Mouse (Mus musculus) hindbrain, embryonic 15.5 days (tissue): ENCODE measurements around the gene Nek9. TPM values are rescaled to one million over a fixed set of nuclear protein-coding genes. Genes with fewer than 3 reads are reported as not detected.
A peak's percentile ranks its signal among the peaks of the same experiment; 100 is the strongest.

ENCODE experiments used
- ATAC-seq: fragments of 200-750 bp; cut with Nextera tagmentation; 2 replicates; pipeline ENCODE4 v1.8.0; 2017; ENCODE audit warnings: low read depth, moderate number of reproducible peaks, moderate TSS enrichment; ENCODE audit not compliant: low FRiP score
- H3K27ac ChIP-seq: fragments of 300-500 bp; sonication (generic); replicated peaks from 2 replicates; pipeline ENCODE4 v1.5.1; 2015; ENCODE audit warnings: mild to moderate bottlenecking, inconsistent platforms
- H3K27me3 ChIP-seq: fragments of 300-500 bp; sonication (generic); 2 replicates; pipeline ENCODE4 v1.6.1; 2015; ENCODE audit warnings: control low read depth, inconsistent platforms
- H3K36me3 ChIP-seq: fragments of 300-500 bp; sonication (generic); 2 replicates; pipeline ENCODE4 v1.6.1; 2015; ENCODE audit warnings: control low read depth, inconsistent platforms
- H3K4me1 ChIP-seq: fragments of 300-500 bp; sonication (generic); replicated peaks from 2 replicates; pipeline ENCODE4 v1.6.1; 2015; ENCODE audit warnings: control low read depth, inconsistent platforms
- H3K4me2 ChIP-seq: fragments of 300-500 bp; sonication (generic); 2 replicates; pipeline ENCODE4 v1.6.1; 2015; ENCODE audit warnings: moderate library complexity, mild to moderate bottlenecking, inconsistent platforms
- H3K4me3 ChIP-seq: fragments of 300-500 bp; sonication (generic); 2 replicates; pipeline ENCODE4 v1.5.1; 2015; ENCODE audit warnings: mild to moderate bottlenecking, inconsistent platforms
- H3K9ac ChIP-seq: fragments of 300-500 bp; sonication (generic); 2 replicates; pipeline ENCODE4 v1.6.1; 2015; ENCODE audit warnings: inconsistent platforms
- H3K9me3 ChIP-seq: fragments of 300-500 bp; sonication (generic); 2 replicates; pipeline ENCODE4 v1.6.1; 2016; ENCODE audit warnings: control low read depth, inconsistent platforms
- WGBS: fragments of 180-500 bp; shearing (Covaris S2); methylation state at CpG from one replicate; pipeline ENCODE4 v1.1.7; 2015; 5-methylcytosine and 5-hydroxymethylcytosine counted together
- polyA plus RNA-seq: library from polyadenylated mRNA; unstranded; fragments of >200 nt; fragmentation: Nextera tagmentation; extraction: Ambion mirVana; gene quantifications from 2 replicates; pipeline ENCODE4 v1.2.1, GENCODE M21; 2015

Nek9 gene
- polyA plus RNA-seq, 1 experiment from 2014 or later: 12.4 TPM

DNA sequence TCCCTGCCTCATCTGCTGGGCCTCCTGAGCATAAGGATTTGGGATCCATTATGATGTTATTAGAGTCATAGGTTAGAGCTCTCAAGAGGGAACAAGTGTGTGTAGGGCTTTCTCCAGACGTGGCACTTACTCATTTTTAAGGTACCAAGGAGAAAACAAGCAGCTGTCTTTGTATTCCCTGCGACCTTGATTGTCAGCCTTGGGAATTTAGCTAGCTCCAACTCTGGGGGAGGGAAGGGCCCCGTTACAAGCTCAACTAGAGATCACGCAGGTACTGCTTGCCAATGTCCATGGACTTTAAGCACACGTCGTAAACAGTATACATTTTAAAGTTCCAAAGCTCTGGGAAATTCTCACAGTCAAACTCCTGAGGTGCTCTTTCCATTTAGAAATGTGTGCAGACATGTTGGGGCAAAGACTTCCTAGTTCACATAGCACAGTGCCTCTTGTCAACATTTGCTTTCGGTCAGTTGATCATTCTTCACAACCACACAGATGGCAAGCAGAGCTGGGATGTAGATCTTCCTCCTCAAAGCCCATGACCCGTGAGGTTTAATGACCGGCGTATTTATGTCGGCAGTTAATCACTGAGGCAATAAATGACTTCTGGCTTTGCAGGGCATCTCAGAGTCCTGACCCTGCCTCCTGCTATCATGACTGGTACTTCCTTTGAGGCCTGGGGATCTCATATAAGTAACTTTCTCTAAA lies 40.9 kb downstream of the Nek9 start:
- ATAC-seq: no peak
- H3K27ac ChIP-seq: no peak overlapping the region
- no peaks in the 10 kb centered on the region for H3K4me1 ChIP-seq

DNA sequence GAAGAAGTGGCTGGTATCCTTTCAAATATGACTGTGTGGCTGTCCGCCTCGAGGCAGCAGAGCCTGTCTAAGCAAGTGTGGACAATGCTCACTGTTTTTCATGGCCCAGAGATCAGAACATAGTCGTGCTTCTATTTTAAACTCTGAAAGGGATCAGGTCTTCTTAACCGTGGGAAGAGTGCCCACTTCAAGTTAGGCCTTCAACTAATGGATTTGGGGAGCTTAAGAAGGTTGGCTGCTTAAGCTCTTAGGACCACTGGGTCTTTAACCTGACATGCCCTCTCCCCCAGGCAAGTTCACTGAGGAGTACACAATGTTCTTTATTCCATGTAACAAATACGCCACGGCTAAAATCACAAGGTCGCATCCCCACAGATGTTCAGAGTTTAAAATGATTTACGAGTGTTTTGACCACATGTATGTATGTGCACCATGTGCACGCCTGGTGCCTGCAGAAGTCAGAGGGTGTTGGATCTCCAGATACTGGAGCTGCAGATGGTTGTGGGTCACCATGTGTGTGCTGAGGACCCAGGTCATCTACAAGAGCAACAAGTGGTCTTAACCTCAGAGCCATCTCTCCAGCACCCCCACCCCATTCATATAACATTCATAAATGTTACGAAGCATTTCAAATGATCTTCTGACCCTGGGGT lies 41.7 kb downstream of the Nek9 start:
- Histone ChIP-seq H3K4me1 (no peaks in the 10 kb centered on the region), H3K4me3 (no peak overlapping the region), H3K9me3 (no peaks in the 10 kb centered on the region; the same call in 1 of the 2 replicates), H3K36me3 (peaks cover 26% of the 10 kb centered on the region), H3K9ac (no peak overlapping the region), H3K27ac (no peak overlapping the region), H3K27me3 (no peaks in the 10 kb centered on the region), H3K4me2 (no peak overlapping the region)
- ATAC-seq: no peak
- WGBS: 84% methylated on average over 10 of the region's 10 CpGs

More for the DNA sequence above, 40.9 kb downstream of the Nek9 start:
- 85% methylated on average over 11 of the region's 11 CpGs for WGBS
- Histone ChIP-seq H3K4me2 (no peak overlapping the region), H3K36me3 (peaks cover 28% of the 10 kb centered on the region), H3K27me3 (no peaks in the 10 kb centered on the region), H3K9me3 (no peaks in the 10 kb centered on the region; the same call in 1 of the 2 replicates), H3K9ac (no peak overlapping the region), H3K4me3 (no peak overlapping the region)

DNA sequence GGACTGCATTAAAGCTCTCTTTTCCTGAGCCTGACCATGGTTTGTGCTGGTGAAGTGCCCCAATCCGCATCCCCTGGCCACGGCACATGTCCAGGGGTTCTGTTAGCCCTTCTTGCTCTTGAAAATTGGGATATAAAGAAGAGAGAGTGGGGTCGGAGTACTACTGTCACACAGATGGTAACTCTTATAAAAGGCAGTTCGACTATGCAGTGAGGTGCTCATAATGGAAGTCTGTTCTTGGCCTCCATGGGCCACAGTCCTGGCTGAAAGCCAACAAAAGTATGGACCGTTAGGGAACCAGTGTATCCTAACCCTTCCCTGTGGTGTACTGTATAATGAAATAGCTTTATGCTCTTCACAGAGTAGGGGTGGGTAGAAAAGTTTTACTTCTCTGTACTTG lies 42.2 kb downstream of the Nek9 start:
- no peak overlapping the region for H3K27ac ChIP-seq
- H3K27me3 ChIP-seq: no peaks in the 10 kb centered on the region
- no peaks in the 10 kb centered on the region; the same call in 1 of the 2 replicates for H3K9me3 ChIP-seq
- no peak overlapping the region for H3K4me2 ChIP-seq
- no peak overlapping the region for H3K9ac ChIP-seq
- H3K4me3 ChIP-seq: no peak overlapping the region
- no peak for ATAC-seq
- H3K36me3 ChIP-seq: peaks cover 21% of the 10 kb centered on the region
- 68% methylated on average over 5 of the region's 5 CpGs for WGBS
- no peaks in the 10 kb centered on the region for H3K4me1 ChIP-seq

DNA sequence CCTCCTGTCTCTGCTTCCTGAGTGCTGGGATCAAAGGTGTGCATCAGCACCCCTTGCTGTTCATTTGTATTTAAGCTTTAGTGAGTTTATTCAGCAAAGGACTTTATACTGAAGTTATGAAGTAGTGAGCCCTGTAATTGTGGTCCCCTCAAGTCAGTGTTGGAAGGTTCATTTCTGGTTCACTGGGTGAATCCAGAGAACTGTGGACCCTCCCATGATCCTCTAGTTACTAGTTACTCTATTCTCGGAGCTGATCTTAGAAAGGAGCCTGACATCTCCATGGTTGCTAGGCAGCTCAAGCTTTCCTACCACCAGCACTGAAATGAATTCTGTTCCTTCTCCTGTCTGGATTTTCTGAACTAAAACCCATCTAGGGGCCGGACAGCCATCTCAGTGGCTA lies 43.7 kb downstream of the Nek9 start:
- Histone ChIP-seq H3K4me3 (no peak overlapping the region), H3K9ac (no peak overlapping the region), H3K36me3 (peaks cover 7% of the 10 kb centered on the region; the same call in 1 of the 2 replicates), H3K4me1 (no peaks in the 10 kb centered on the region), H3K4me2 (no peak overlapping the region), H3K27ac (no peak overlapping the region), H3K9me3 (no peaks in the 10 kb centered on the region; the same call in 1 of the 2 replicates), H3K27me3 (no peaks in the 10 kb centered on the region)
- 85% methylated on average over 2 of the region's 2 CpGs for WGBS
- ATAC-seq: no peak

DNA sequence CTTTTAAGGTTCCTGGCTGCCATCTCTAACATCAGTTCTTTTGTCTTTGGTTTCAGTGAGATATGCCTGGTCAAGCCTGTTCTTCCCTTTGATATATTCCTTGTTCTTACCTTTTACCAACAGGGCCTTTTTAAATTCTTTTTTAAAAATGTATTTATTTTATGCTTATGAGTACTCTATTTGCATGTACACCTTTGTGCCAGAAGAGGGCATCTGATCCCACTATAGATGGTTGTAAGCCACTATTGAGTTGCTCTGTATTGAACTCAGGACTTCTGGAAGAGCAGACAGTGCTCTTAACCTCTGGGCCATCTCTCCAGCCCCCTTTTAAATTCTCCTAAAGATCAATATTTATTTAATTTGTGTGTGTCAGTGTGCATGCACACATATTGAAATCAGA lies 46.3 kb downstream of the Nek9 start:
- H3K27ac ChIP-seq: no peak overlapping the region
- peaks cover 15% of the 10 kb centered on the region for H3K4me1 ChIP-seq
- no peak overlapping the region for H3K9ac ChIP-seq
- H3K4me2 ChIP-seq: no peak overlapping the region
- H3K4me3 ChIP-seq: no peak overlapping the region
- no peak for ATAC-seq
- H3K27me3 ChIP-seq: no peaks in the 10 kb centered on the region
- H3K36me3 ChIP-seq: no peaks in the 10 kb centered on the region
- no peaks in the 10 kb centered on the region; the same call in 1 of the 2 replicates for H3K9me3 ChIP-seq

DNA sequence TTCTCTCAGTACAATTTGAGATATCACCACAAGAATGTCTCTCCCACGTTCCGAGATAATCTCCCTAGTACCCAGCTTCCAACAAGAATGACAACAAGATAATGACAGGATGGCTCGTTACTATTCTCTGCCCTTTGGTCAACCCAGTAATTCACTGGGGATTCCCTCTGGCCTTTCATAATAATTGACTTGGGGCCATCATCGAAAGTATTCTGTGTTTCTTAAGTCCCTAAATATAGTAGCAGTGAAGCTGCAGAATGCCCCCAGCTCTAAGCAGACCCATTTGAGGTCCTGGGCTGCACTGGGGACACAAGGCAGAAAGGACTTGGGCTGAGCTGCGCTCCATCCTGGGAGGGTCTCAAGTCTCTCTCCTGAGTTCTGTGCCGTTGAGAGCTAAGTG lies 46.9 kb downstream of the Nek9 start:
- no peaks in the 10 kb centered on the region for H3K27me3 ChIP-seq
- peaks cover 20% of the 10 kb centered on the region for H3K4me1 ChIP-seq
- no peaks in the 10 kb centered on the region for H3K36me3 ChIP-seq
- H3K27ac ChIP-seq: no peak overlapping the region
- no peak overlapping the region for H3K4me3 ChIP-seq
- H3K9me3 ChIP-seq: no peaks in the 10 kb centered on the region; the same call in 1 of the 2 replicates
- no peak for ATAC-seq
- no peak overlapping the region for H3K9ac ChIP-seq
- WGBS: 83% methylated on average over 6 of the region's 6 CpGs
- H3K4me2 ChIP-seq: no peak overlapping the region

DNA sequence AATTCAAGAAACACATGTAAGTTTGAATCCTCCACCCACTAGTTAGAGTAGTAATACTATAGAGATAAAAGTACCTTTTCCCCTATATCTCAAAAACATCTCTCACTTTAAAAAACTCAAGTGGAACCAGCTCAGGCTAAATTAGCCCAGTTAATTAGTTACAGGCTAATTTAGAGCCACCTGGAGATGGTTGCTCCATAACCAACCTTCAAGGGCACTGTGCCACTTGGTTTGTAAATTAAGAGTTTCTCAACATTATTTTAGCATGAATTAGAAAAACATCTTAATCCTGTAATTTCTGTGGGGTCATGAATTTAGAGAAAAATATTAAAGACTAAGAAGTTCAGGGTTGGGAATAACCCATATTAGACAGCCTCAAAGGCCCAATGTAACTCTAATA lies 47.6 kb downstream of the Nek9 start:
- no peak overlapping the region for H3K27ac ChIP-seq
- H3K4me1 ChIP-seq: peaks cover 20% of the 10 kb centered on the region
- no peaks in the 10 kb centered on the region; the same call in 1 of the 2 replicates for H3K9me3 ChIP-seq
- ATAC-seq: no peak
- H3K4me3 ChIP-seq: no peak overlapping the region
- no peaks in the 10 kb centered on the region for H3K27me3 ChIP-seq
- H3K4me2 ChIP-seq: no peak overlapping the region
- H3K9ac ChIP-seq: no peak overlapping the region
- no peaks in the 10 kb centered on the region for H3K36me3 ChIP-seq

DNA sequence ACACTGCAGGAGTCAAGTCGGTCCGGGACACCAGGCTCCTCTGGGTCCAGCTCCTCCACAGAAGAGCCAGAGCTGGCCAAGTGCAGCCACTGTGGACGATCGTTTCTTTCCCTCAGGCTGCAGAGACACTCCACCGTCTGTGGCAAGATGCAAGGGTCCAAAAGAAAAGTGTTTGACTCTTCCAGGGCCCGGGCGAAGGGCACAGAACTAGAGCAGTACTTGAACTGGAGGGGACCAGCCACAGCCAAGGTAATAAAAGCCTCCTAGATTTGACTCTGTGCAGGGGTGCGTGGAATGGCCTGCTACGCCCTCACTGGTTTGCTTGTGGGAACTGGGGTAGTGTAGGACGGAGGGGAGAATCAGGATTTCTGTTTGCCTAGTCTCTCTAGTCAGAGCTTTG lies 48.5 kb downstream of the Nek9 start:
- H3K27me3 ChIP-seq: no peaks in the 10 kb centered on the region
- no peak overlapping the region for H3K4me3 ChIP-seq
- H3K4me1 ChIP-seq: peaks cover 20% of the 10 kb centered on the region
- H3K9me3 ChIP-seq: no peaks in the 10 kb centered on the region; the same call in 1 of the 2 replicates
- 84% methylated on average over 10 of the region's 10 CpGs for WGBS
- no peak overlapping the region for H3K4me2 ChIP-seq
- no peak overlapping the region for H3K27ac ChIP-seq
- H3K36me3 ChIP-seq: no peaks in the 10 kb centered on the region
- no peak for ATAC-seq
- no peak overlapping the region for H3K9ac ChIP-seq

DNA sequence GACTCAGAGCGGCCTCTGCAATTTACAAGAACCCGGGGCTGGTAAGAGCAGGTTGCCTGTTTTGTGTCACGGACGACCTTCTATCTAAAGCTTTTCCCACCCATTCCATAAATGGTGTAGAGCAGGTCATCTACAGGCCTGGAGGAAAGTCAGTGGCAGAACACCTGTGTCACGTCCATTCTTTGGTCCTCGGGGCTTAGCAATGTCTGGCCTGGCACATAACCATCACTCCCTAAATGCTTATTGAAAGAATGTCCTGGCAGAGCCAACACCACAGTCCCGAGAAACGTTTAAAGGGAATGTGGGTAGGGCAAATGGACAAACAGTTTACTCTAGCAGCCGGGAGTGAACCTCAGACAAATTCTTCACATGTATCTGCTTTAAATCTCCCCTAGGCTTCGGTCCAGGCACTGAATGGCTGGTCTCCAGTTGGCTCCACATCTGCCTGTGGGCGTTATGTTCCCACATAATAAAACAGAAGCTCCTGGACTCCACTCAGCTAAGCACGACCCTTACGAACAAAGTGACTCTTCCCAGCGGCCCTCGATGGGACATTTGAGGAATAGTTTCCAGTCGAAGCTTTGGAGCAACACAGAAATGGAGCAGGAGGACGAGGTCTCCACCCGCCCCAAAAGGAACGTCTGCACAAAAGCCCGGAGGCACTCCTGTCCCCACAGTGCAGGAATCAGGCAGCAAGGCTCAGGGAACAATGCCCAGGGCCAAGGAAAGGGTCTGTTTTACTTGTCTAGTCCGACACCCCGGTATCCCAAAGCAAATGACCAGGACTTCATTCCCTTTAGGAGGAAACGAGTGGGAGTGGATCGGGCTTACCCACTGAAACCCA lies 49.8 kb downstream of the Nek9 start:
- Histone ChIP-seq H3K9me3 (no peaks in the 10 kb centered on the region; the same call in 1 of the 2 replicates), H3K4me3 (peak overlapping the region; percentile 46), H3K36me3 (no peaks in the 10 kb centered on the region), H3K9ac (peak overlapping the region; percentile 44), H3K27ac (peak overlapping the region; percentile 19), H3K4me2 (peak overlapping the region; percentile 81), H3K4me1 (peaks cover 20% of the 10 kb centered on the region), H3K27me3 (no peaks in the 10 kb centered on the region)
- 0 out of 2 replicates have a peak, but pooled peaks have one; percentile 21 for ATAC-seq
- WGBS: 61% methylated on average over 24 of the region's 24 CpGs

DNA sequence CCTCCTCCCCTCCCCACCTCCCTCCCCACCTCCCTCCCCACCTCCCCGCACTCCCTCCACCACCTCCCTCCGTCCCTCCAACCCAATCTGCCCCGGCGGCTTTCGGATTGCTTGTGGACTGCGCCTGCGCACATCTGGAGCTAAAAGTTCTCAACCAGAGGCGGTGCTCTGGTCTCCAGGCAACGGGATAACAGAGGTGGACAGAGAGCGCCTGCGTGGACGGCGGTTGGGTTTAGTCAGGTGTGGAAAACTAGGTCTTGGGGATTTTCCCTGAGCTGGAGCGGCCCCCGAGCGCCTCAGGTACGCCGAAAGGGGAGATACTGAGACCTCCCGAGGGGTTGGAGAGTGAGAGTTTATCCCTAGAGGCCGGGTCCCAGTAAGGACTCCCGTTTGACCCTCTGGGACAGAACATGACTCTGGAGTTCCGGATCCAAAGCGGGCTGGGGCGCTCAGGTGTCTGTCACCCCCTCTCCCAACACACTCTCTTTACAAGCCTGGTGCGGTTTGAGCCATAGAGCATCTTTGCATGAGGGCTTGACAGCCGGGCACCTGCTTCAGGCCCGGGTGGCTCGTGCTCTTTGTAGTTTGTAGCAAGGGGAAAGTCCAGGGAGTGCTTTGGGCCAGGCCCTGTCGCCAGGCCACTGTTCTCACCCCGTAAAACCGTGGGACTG lies 50.5 kb downstream of the Nek9 start, which contains the start of gene Zc2hc1c:
Gene Zc2hc1c, plus strand, starts transcription at position 106 of the 671 bp plus-strand sequence.
- Histone ChIP-seq H3K9ac (peak within 1 kb of the TSS; percentile 51), H3K27ac (peak within 1 kb of the TSS; percentile 19), H3K36me3 (no peaks in the 10 kb centered on the region), H3K4me1 (peaks cover 20% of the 10 kb centered on the region), H3K4me3 (peak within 1 kb of the TSS; percentile 46), H3K9me3 (no peaks in the 10 kb centered on the region), H3K27me3 (no peaks in the 10 kb centered on the region), H3K4me2 (peak within 1 kb of the TSS; percentile 81)
- peak; percentile 93 for ATAC-seq
- WGBS: 3% methylated on average over 30 of the region's 31 CpGs

DNA sequence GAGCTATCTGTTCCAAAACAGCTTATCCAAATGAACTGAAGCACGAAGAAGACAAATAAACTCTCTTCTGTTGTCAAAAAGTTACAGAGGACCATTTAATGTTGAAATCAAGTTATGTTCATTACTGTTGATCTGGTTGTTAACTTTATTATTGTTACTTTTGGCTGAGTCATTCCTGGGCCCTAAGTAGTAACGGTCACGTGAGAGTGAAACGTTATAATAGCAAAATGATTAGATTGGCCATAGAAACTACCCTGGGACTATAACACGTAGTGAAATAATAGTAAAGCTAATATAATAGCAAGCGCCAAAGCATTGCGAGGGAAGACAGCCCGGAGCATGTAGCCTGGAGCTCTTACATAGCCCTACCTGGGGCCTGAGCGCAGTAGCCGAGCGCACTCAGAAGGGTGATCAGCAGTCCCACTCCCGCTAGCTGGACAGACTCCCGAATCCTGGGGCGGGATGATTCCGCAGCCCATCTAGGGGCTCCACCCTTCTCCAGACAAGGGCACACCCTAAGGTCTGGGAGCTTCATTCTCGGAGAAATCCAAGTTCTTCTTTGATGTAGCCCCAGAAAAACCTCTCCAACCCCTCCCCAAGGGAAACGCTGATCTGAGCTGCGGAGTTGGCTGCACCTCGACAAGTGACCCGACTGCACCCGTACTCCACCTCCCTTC lies 51.2 kb downstream of the Nek9 start, which contains the start of gene Acyp1:
Gene Acyp1, minus strand, starts transcription at position 630 of the 677 bp plus-strand sequence.
- Histone ChIP-seq H3K36me3 (no peaks in the 10 kb centered on the region), H3K27ac (peak within 1 kb of the TSS; percentile 19), H3K9me3 (no peaks in the 10 kb centered on the region), H3K4me2 (peak within 1 kb of the TSS; percentile 81), H3K4me1 (peaks cover 20% of the 10 kb centered on the region), H3K4me3 (peak within 1 kb of the TSS; percentile 46), H3K27me3 (no peaks in the 10 kb centered on the region), H3K9ac (peak within 1 kb of the TSS; percentile 51)
- ATAC-seq: peak; percentile 72
- 7% methylated on average over 21 of the region's 21 CpGs for WGBS
